Mouse (Mus musculus) kidney, postnatal 0 days (tissue): ENCODE measurements at regions not wholly inside any gene's neighbourhood (a gene's known extent, or its start where the extent isn't known, plus 50 kb on each side); places are given as distances from the start of the nearest gene placed in this dataset.
A peak's percentile ranks its signal among the peaks of the same experiment; 100 is the strongest.
"Not testable (repeated sequence)": the region's sequence is repeated elsewhere in the genome, so short reads cannot be mapped to it uniquely, and the experiment has no call there.

ENCODE experiments used
- ATAC-seq: fragments of 200-750 bp; cut with Nextera tagmentation; replicated peaks from 2 replicates; pipeline ENCODE4 v1.8.0; 2017; ENCODE audit warnings: low read depth, moderate number of reproducible peaks, moderate TSS enrichment, moderate library complexity; ENCODE audit not compliant: low FRiP score
- DNase-seq: peaks from one replicate; pipeline ENCODE4 v3.0.0-alpha.2; 2016; ENCODE audit warnings: low spot score
- H3K27ac ChIP-seq: fragments of 300-500 bp; sonication (generic); 2 replicates; pipeline ENCODE4 v1.5.1; 2014; ENCODE audit warnings: mild to moderate bottlenecking
- H3K27me3 ChIP-seq: fragments of 300-500 bp; sonication (generic); 2 replicates; pipeline ENCODE4 v1.6.1; 2014; ENCODE audit warnings: low read length, mixed read lengths; ENCODE audit not compliant: insufficient read depth
- H3K36me3 ChIP-seq: fragments of 300-500 bp; sonication (generic); 2 replicates; pipeline ENCODE4 v1.6.1; 2014; ENCODE audit warnings: low read length, mixed read lengths; ENCODE audit not compliant: insufficient read depth
- H3K4me1 ChIP-seq: fragments of 300-500 bp; sonication (generic); replicated peaks from 2 replicates; pipeline ENCODE4 v1.6.1; 2014; ENCODE audit warnings: antibody characterized with exemption, low read length, mixed read lengths; ENCODE audit not compliant: insufficient read depth
- H3K4me2 ChIP-seq: fragments of 300-500 bp; sonication (generic); 2 replicates; pipeline ENCODE4 v1.6.1; 2014; ENCODE audit warnings: mild to moderate bottlenecking, low read length, moderate library complexity, mixed read lengths
- H3K4me3 ChIP-seq: fragments of 300-500 bp; sonication (generic); replicated peaks from 2 replicates; pipeline ENCODE4 v1.5.1; 2014; ENCODE audit warnings: low read depth, low read length
- H3K9ac ChIP-seq: fragments of 300-500 bp; sonication (generic); 2 replicates; pipeline ENCODE4 v1.6.1; 2014; ENCODE audit warnings: low read depth, low read length
- H3K9me3 ChIP-seq: fragments of 300-500 bp; sonication (generic); replicated peaks from 2 replicates; pipeline ENCODE4 v1.6.1; 2016; ENCODE audit warnings: low read length, inconsistent platforms, mixed read lengths
- CTCF ChIP-seq: IDR thresholded peaks from 2 replicates; pipeline ENCODE4 v1.5.1; 2016; ENCODE audit warnings: antibody characterized with exemption, low read depth, mild to moderate bottlenecking, moderate library complexity
- WGBS: fragments of 180-500 bp; shearing (Covaris S2); extraction: QIAGEN DNeasy Blood & Tissue Kit; methylation state at CpG from one replicate; pipeline ENCODE4 v1.1.7; 2014; 5-methylcytosine and 5-hydroxymethylcytosine counted together

DNA sequence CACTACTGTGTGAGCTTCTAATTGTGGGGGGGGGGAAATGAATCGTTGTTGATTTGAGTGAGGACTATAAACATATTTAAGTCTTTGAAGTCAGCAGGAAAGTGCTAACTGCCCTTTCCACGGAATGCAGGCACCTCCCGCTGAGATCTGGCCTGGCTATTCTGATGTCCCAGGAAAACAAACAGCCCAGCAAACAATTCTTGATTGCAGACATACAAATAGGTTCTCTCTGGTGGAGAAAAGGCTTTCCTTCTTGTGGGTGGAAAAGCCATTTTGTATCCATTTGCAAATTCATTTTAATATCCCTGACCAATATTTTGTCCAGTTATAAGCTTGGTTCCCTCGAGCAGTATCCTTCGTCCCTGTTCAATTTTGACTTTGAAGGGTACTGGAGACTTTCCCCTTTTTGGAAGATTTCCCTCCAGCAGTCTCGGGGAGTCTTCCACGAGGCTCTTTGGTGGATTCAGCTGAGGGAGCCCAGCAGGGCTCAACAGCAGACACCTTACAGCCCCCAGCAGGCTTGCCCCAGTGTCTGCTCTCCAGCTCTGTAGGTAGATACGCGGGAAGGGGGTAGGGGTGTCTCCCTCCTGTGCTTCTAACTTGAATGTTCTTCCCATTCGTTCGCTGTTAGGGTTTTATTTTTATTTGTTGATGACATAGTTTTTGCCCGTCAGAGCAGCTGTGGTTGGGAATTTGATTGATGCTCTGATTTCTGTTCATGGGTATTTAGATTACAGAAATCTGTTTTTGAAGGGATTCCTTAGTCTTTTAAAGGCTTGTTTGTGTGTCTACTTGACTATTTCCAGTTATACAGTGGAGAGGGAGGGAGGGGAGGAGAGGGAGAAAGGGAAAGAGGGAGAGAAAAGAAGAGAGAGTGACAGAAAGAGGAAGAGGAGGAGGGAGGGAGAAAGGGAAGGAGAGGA lies 64.9 kb upstream of the Cpm start:
- no peak overlapping the region for H3K9ac ChIP-seq
- H3K4me3 ChIP-seq: no peak overlapping the region
- no peak for TF ChIP-seq CTCF
- no peaks in the 10 kb centered on the region; the same call in 1 of the 2 replicates for H3K9me3 ChIP-seq
- H3K27me3 ChIP-seq: no peaks in the 10 kb centered on the region
- 44% methylated on average over 12 of the region's 12 CpGs for WGBS
- no peaks in the 10 kb centered on the region for H3K36me3 ChIP-seq
- ATAC-seq: no peak
- no peak overlapping the region for H3K4me2 ChIP-seq
- DNase-seq: no peak
- H3K27ac ChIP-seq: 0 out of 2 replicates have a peak overlapping the region, but pooled peaks have one; percentile 8
- H3K4me1 ChIP-seq: no peaks in the 10 kb centered on the region

DNA sequence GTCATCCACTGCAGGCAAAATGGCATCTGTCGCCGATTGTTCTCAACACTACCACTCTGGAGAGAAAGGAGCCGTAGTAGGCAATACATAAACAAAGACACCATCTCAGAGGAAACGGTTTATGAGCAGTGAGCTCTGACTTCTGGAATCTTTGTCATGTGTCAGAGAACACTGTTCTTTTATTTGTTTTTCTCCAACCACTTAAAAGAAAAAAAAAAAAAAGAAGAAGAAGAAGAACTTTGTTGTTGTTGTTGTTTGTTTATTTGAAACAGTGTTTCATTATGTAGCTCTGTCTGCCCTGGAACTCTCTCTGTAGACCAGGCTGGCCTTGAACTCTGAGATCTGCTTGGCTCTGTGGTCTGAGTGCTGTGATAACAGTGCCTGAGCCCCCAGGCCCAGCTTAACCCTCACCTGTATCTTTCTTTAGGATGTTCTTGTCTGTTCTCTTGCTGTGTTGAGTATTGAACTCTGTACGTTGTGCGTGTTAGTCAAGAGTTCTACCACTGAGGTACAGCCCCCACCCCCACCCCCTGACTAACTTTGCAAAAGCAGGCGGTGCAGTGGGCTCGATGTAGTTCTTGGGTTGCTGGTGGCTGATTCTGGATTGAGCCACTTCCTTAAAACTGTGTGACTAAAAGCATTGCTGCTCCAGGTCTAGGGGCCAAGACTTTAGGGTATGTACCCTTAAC lies 65.7 kb upstream of the Cpm start:
- Histone ChIP-seq H3K27ac (0 out of 2 replicates have a peak overlapping the region, but pooled peaks have one; percentile 10), H3K4me2 (no peak overlapping the region), H3K9me3 (no peaks in the 10 kb centered on the region; the same call in 1 of the 2 replicates), H3K9ac (no peak overlapping the region), H3K36me3 (no peaks in the 10 kb centered on the region), H3K4me3 (no peak overlapping the region), H3K4me1 (no peaks in the 10 kb centered on the region), H3K27me3 (no peaks in the 10 kb centered on the region)
- 43% methylated on average over 8 of the region's 8 CpGs for WGBS
- TF ChIP-seq CTCF: no peak
- ATAC-seq: no peak
- peak; percentile 50 for DNase-seq

DNA sequence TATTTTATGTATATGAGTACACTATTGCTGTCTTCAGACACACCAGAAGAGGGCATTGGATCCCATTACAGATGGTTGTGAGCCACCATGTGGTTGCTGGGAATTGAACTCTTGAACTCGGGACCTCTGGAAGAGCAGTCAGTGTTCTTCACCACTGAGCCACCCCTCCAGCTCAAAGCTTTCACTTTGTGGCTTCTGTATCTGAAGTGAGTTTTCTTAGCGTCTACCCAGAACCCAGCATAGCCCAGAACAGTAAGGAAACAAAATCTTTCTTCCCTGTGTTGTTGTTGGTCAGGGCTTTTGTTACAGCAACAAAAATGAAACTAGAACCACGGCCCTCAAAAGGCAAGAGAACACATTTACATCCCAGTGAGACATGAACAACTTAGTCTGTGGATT lies 66.5 kb upstream of the Cpm start:
- not testable (repeated sequence) for H3K4me1 ChIP-seq, H3K27ac ChIP-seq, H3K27me3 ChIP-seq, H3K4me2 ChIP-seq, ATAC-seq, H3K4me3 ChIP-seq, H3K36me3 ChIP-seq, H3K9ac ChIP-seq, H3K9me3 ChIP-seq
- DNase-seq: peak; percentile 29
- 59% methylated on average over 3 of the region's 3 CpGs for WGBS

DNA sequence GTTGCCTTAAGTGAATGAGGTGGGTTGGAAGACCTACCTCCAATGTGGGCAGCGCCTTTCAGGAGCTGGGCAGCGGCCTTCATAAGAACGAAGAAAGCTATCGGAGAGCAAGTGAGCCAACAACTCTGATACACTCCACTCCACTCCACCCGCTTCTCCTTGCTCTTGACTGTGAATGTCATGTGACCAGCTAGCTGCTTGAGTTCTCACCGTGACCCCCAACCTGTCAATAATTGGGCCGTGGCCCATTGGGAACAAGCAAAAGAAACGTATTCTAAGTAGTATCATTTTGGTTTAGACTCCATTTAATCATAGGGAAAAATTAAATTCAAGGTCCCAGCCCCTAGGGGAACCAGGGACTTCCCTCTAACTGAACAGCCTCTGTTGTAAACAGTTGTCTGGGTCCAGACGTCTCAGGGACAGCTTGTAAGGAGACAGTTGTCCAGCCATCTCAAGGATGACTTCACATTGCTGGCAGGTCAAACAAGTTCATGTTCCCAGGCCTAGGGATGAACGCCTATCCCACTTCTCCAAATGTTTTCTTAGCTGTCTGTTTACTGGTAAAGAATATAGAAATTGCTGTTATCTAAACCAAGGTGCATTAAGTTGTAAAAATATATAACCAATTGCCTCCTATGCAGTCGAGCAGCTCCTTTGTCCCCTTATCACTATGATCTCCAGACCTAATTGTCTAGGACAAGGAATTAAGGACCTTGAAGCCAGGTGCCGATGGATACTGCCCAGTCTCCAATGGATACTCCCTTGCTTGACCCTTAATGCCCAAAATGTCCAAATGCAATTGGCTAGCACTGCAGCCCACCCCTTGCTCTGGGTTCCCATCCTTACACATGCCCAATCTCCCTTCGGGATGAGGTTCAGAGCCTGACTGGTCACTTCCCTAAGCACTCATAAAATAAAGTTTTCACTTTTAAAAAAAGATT lies 67.1 kb upstream of the Cpm start:
- no peak overlapping the region for H3K27ac ChIP-seq
- no peak overlapping the region for H3K4me2 ChIP-seq
- no peaks in the 10 kb centered on the region for H3K4me1 ChIP-seq
- ATAC-seq (no peak), DNase-seq (no peak)
- no peaks in the 10 kb centered on the region for H3K27me3 ChIP-seq
- H3K4me3 ChIP-seq: no peak overlapping the region
- H3K36me3 ChIP-seq: no peaks in the 10 kb centered on the region
- TF ChIP-seq CTCF: no peak
- no peaks in the 10 kb centered on the region; the same call in 1 of the 2 replicates for H3K9me3 ChIP-seq
- no peak overlapping the region for H3K9ac ChIP-seq
- WGBS: 80% methylated on average over 13 of the region's 13 CpGs

DNA sequence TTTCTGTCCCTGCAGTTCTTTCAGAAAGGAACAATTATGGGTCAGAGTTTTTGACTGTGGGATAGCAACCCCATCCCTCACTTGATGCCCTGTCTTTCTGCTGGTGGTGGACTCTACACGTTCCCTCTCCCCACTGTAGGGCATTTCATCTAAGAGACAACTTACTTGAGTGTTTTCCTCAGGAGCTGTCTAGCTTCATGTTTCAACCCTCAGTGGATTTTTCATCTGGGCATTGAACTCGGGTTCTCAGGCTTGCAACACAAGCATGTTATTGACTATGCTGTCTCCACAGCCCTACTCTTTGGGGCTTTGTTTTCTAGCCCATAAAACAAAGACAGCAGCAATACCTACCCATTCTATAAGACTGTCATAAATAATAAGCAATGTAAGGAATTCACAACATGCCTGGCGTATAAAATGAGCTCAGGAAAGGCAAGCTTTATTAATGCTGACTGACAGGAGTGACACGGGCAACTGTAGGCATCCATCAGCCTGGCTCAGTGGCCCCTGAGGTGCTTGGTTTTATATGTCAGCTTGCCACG lies 68.0 kb upstream of the Cpm start:
- Histone ChIP-seq H3K9ac (no peak overlapping the region), H3K27me3 (no peaks in the 10 kb centered on the region), H3K9me3 (no peaks in the 10 kb centered on the region; the same call in 1 of the 2 replicates), H3K4me1 (peaks cover 2% of the 10 kb centered on the region; the same call in 1 of the 2 replicates), H3K36me3 (no peaks in the 10 kb centered on the region), H3K4me3 (no peak overlapping the region), H3K27ac (no peak overlapping the region), H3K4me2 (no peak overlapping the region)
- DNase-seq: no peak
- TF ChIP-seq CTCF: no peak
- ATAC-seq: no peak
- WGBS: 63% methylated on average over 5 of the region's 5 CpGs
